Mouse (Mus musculus): ENCODE results near the gene Olfr771. TPM values are rescaled to one million over a fixed set of nuclear protein-coding genes. Genes with fewer than 3 reads are reported as not detected.
"Not testable (repeated sequence)": the region's sequence is repeated elsewhere in the genome, so short reads cannot be mapped to it uniquely, and the experiment has no call there.

The Olfr771 gene
- polyA plus RNA-seq (2012; ENCODE audit: insufficient read depth, low replicate concordance), result not detected in 2 replicates

DNA sequence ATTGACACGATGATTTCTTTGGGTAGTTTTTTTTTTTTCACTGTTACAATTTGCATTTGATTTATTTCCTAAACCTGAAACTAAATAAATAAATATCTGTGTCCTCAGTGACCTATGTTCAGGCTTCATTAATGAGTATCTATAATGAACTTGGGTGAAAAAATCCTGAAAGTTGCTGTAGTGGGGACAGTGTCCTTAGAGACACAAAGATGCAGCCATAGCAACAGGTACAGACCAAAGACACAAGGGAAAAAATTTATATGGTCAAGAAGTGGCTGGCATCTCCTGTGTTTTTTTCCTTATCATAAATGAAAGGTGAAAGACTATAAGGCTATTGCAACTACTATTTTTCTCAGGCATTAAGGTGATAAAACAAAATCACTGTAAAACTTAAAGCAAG, at the start of gene Olfr771:
Gene Olfr771 (minus strand): TSS at position 101 of the 400 bp plus-strand sequence.
- Histone ChIP-seq H3K4me3 (replicated peaks) (no peak within 1 kb of the TSS), H3K4me1 (no peaks in the 10 kb centered on the region), H3K9me3 (no peaks in the 10 kb centered on the region), H3K36me3 (replicated peaks; ENCODE audit: low read length) (no peaks in the 10 kb centered on the region), H3K27me3 (replicated peaks) (no peaks in the 10 kb centered on the region)
- no peak for TF ChIP-seq GATA1 (IDR thresholded peaks at IDR 0.05; ENCODE audit: borderline replicate concordance, low read length)
- no peak for TF ChIP-seq FLI1 (IDR thresholded peaks at IDR 0.05; ENCODE audit: low read length)

GRCm38 (mm10) chr10:129187319-129187718, 22.8 kb upstream of the Olfr771 start, which contains the start of gene Olfr773:
Gene Olfr773, minus strand, starts transcription at chr10:129187419.
- H3K4me1 ChIP-seq; H3K36me3 ChIP-seq (replicated peaks; ENCODE audit: low read length); H3K4me3 ChIP-seq (replicated peaks); H3K27me3 ChIP-seq (replicated peaks); H3K9me3 ChIP-seq: not testable (repeated sequence)

GRCm38 (mm10) chr10:129177821-129178220, 13.3 kb upstream of the Olfr771 start, which contains the start of gene Olfr772:
Gene Olfr772, minus strand, starts transcription at chr10:129177921.
- H3K9me3 ChIP-seq; H3K27me3 ChIP-seq (replicated peaks); H3K4me1 ChIP-seq; H3K36me3 ChIP-seq (replicated peaks; ENCODE audit: low read length); H3K4me3 ChIP-seq (replicated peaks): not testable (repeated sequence)

DNA sequence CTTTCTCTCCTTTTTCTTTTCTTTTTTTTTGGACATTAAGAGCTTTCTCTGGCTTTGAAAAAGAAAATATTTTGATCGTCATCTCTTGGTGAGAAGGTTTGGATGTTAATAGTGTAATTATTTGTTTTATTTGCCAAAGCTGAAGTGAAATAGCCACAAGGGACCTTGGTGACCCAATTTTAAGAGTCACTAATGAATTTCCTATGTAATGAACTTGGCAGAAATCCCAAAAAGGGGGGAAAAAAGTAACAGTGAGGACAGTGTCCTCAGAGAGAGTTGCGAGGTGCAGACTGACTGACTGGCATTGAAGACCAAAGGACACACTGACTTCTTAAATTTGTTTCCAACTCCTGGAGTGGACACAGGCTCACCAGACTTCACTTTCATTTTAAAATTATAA, 25.7 kb downstream of the Olfr771 start, which contains the start of gene Olfr770:
Gene Olfr770 (minus strand): TSS at position 101 of the 400 bp plus-strand sequence.
- no peak within 1 kb of the TSS for H3K4me3 ChIP-seq (replicated peaks)
- no peaks in the 10 kb centered on the region for H3K9me3 ChIP-seq
- no peaks in the 10 kb centered on the region for H3K36me3 ChIP-seq (replicated peaks; ENCODE audit: low read length)
- H3K27me3 ChIP-seq (replicated peaks), result no peaks in the 10 kb centered on the region
- TF ChIP-seq GATA1 (IDR thresholded peaks at IDR 0.05; ENCODE audit: borderline replicate concordance, low read length) (no peak), FLI1 (IDR thresholded peaks at IDR 0.05; ENCODE audit: low read length) (no peak)
- no peaks in the 10 kb centered on the region for H3K4me1 ChIP-seq

GRCm38 (mm10) chr10:129117761-129118160, 46.8 kb downstream of the Olfr771 start, which contains the start of gene Olfr769:
Gene Olfr769, minus strand, starts transcription at chr10:129117861.
- H3K27me3 ChIP-seq (replicated peaks), result no peaks in the 10 kb centered on the region
- peaks cover 8% of the 10 kb centered on the region; the same call in 1 of the 2 replicates for H3K9me3 ChIP-seq
- TF ChIP-seq GATA1 (IDR thresholded peaks at IDR 0.05; ENCODE audit: borderline replicate concordance, low read length), result no peak
- TF ChIP-seq FLI1 (IDR thresholded peaks at IDR 0.05; ENCODE audit: low read length), result no peak
- no peaks in the 10 kb centered on the region for H3K36me3 ChIP-seq (replicated peaks; ENCODE audit: low read length)
- no peak within 1 kb of the TSS for H3K4me3 ChIP-seq (replicated peaks)
- no peaks in the 10 kb centered on the region for H3K4me1 ChIP-seq

- TF ChIP-seq FLI1 (IDR thresholded peaks at IDR 0.05; ENCODE audit: low read length) (no peak), GATA1 (IDR thresholded peaks at IDR 0.05; ENCODE audit: borderline replicate concordance, low read length) (peak; percentile 13; the same call in 1 of the 3 replicates)
- Histone ChIP-seq H3K4me3 (replicated peaks) (no peak overlapping the region), H3K4me1 (no peaks in the 10 kb centered on the region), H3K36me3 (replicated peaks; ENCODE audit: low read length) (no peaks in the 10 kb centered on the region), H3K9me3 (peaks cover 12% of the 10 kb centered on the region), H3K27me3 (replicated peaks) (no peaks in the 10 kb centered on the region)
These were observed 49.4 kb downstream of the Olfr771 start for GRCm38 (mm10) chr10:129115146-129115545.

Other genes with a start within 250 kb of the Olfr771 start
- 15.8 and 37.7 TPM in 2 replicates for gene Rdh5, start 241.9 kb downstream of the Olfr771 start, polyA plus RNA-seq (2012; ENCODE audit: insufficient read depth, low replicate concordance)
- 56.5 and 587 TPM in 2 replicates for gene Bloc1s1, start 240.7 kb downstream of the Olfr771 start, polyA plus RNA-seq (2012; ENCODE audit: insufficient read depth, low replicate concordance)
- 1.1 and 1.9 TPM in 2 replicates for gene Itga7, start 230.9 kb downstream of the Olfr771 start, polyA plus RNA-seq (2012; ENCODE audit: insufficient read depth, low replicate concordance)
- not detected in 2 replicates for gene Mettl7b, start 203.8 kb downstream of the Olfr771 start, polyA plus RNA-seq (2012; ENCODE audit: insufficient read depth, low replicate concordance)
- gene Olfr9, start 175.3 kb downstream of the Olfr771 start, polyA plus RNA-seq (2012; ENCODE audit: insufficient read depth, low replicate concordance), result not detected in 2 replicates
- gene Olfr763, start 154.0 kb downstream of the Olfr771 start, polyA plus RNA-seq (2012; ENCODE audit: insufficient read depth, low replicate concordance), result not detected in 2 replicates
- gene Olfr764-ps1, start 124.9 kb downstream of the Olfr771 start, polyA plus RNA-seq (2012; ENCODE audit: insufficient read depth, low replicate concordance), result not detected in 2 replicates
- gene Olfr765, start 114.8 kb downstream of the Olfr771 start, polyA plus RNA-seq (2012; ENCODE audit: insufficient read depth, low replicate concordance), result not detected in 2 replicates
- gene Olfr766-ps1, start 95.8 kb downstream of the Olfr771 start, polyA plus RNA-seq (2012; ENCODE audit: insufficient read depth, low replicate concordance), result not detected in 2 replicates
- not detected in 2 replicates for gene Olfr767, start 81.8 kb downstream of the Olfr771 start, polyA plus RNA-seq (2012; ENCODE audit: insufficient read depth, low replicate concordance)
- 2.6 TPM in 1 of 2 replicates, not detected in the other for gene Olfr768, start 65.4 kb downstream of the Olfr771 start, polyA plus RNA-seq (2012; ENCODE audit: insufficient read depth, low replicate concordance)
- not detected in 2 replicates for gene Olfr769, start 46.9 kb downstream of the Olfr771 start, polyA plus RNA-seq (2012; ENCODE audit: insufficient read depth, low replicate concordance)
- not detected in 2 replicates for gene Olfr770, start 25.8 kb downstream of the Olfr771 start, polyA plus RNA-seq (2012; ENCODE audit: insufficient read depth, low replicate concordance)
- gene Olfr772, start 13.2 kb upstream of the Olfr771 start, polyA plus RNA-seq (2012; ENCODE audit: insufficient read depth, low replicate concordance), result not detected in 2 replicates
- not detected in 2 replicates for gene Olfr773, start 22.7 kb upstream of the Olfr771 start, polyA plus RNA-seq (2012; ENCODE audit: insufficient read depth, low replicate concordance)
- gene Olfr774, start 71.5 kb upstream of the Olfr771 start, polyA plus RNA-seq (2012; ENCODE audit: insufficient read depth, low replicate concordance), result not detected in 2 replicates
- not detected in 2 replicates for gene Olfr775, start 83.7 kb upstream of the Olfr771 start, polyA plus RNA-seq (2012; ENCODE audit: insufficient read depth, low replicate concordance)
- not detected in 2 replicates for gene Olfr776, start 94.4 kb upstream of the Olfr771 start, polyA plus RNA-seq (2012; ENCODE audit: insufficient read depth, low replicate concordance)
- gene Olfr777, start 106.7 kb upstream of the Olfr771 start, polyA plus RNA-seq (2012; ENCODE audit: insufficient read depth, low replicate concordance), result not detected in 2 replicates
- not detected in 2 replicates for gene Olfr780, start 153.4 kb upstream of the Olfr771 start, polyA plus RNA-seq (2012; ENCODE audit: insufficient read depth, low replicate concordance)
- gene Olfr781, start 164.1 kb upstream of the Olfr771 start, polyA plus RNA-seq (2012; ENCODE audit: insufficient read depth, low replicate concordance), result not detected in 2 replicates
- not detected in 2 replicates for gene Olfr782, start 184.1 kb upstream of the Olfr771 start, polyA plus RNA-seq (2012; ENCODE audit: insufficient read depth, low replicate concordance)
- not detected in 2 replicates for gene Olfr784, start 219.3 kb upstream of the Olfr771 start, polyA plus RNA-seq (2012; ENCODE audit: insufficient read depth, low replicate concordance)
- gene Olfr785, start 240.7 kb upstream of the Olfr771 start, polyA plus RNA-seq (2012; ENCODE audit: insufficient read depth, low replicate concordance), result not detected in 2 replicates